Mouse (Mus musculus) ES-E14 (cell line): ENCODE measurements at regions not wholly inside any gene's neighbourhood (a gene's known extent, or its start where the extent isn't known, plus 50 kb on each side); places are given as distances from the start of the nearest gene placed in this dataset.

Source experiments
- CHD2 ChIP-seq: IDR thresholded peaks from 2 replicates; pipeline ENCODE4 v1.6.1; 2014; ENCODE audit warnings: mild to moderate bottlenecking, low read depth, low read length, inconsistent platforms
- HCFC1 ChIP-seq: IDR thresholded peaks from 2 replicates; pipeline ENCODE4 v1.6.1; 2012; ENCODE audit warnings: low read length, inconsistent platforms, borderline replicate concordance; ENCODE audit not compliant: insufficient read depth
- ZNF384 ChIP-seq: IDR thresholded peaks from 2 replicates; pipeline ENCODE4 v1.6.1; 2012; ENCODE audit warnings: low read depth, low read length, inconsistent platforms

DNA sequence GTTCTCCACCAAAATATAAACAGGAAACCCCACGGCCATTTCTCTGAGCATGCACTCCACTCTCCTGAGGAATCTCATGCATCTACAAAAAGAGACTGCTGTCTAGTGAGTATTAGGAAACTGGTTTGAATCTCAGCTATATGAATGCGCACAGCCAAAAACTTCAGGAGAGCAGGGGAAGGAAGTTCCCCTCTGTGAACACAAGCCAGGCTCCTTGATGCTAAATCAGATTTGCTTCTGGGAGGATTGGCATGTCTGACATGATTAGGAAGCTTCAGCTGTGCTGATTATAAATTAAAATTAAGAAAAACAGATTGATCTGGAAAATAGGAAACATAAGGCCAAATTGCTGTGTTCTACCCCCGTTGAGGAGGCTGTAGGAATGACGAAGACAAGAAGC, 304.1 kb upstream of the BC052040 start:
- TF ChIP-seq CHD2 (no peak), HCFC1 (no peak), ZNF384 (no peak)
